12 mouse cellular contexts compared by ENCODE assay signal in genomic region chr19:33167528-33168264, GRCm38 (mm10).
A peak's percentile ranks its signal among the peaks of the same experiment; 100 is the strongest.
DNase-seq lines count a peak whose midpoint lies in the region; ATAC-seq lines count a peak whose summit lies in the region.
"Had no signal": no experiment of that assay in that cellular context is flagged by ENCODE, and none has a peak within 500 bp of the region (broad histone marks: within the 10 kb centered on the region; RNA-seq: fewer than 3 reads in every experiment).

No protein-coding gene starts in this region.

- no peak for ATAC-seq in lung, embryonic 15.5 days (ENCODE audit: borderline replicate concordance, extremely low read depth, low FRiP score, low TSS enrichment)
- ATAC-seq in hindbrain, embryonic 12.5 days (ENCODE audit: low FRiP score) = no peak
- ATAC-seq: midbrain, embryonic 13.5 days had no signal

- no peaks in the 10 kb centered on the region for H3K36me3 ChIP-seq in lung, embryonic 15.5 days
- H3K36me3 ChIP-seq in hindbrain, embryonic 12.5 days = no peaks in the 10 kb centered on the region
- H3K36me3 ChIP-seq: midbrain, embryonic 13.5 days had no signal

- peak; percentile 13 for DNase-seq in embryo, embryonic 11 days
- no peak for DNase-seq in embryo, embryonic 9.5 days (ENCODE audit: extremely low spot score)
- no peak for DNase-seq in lung, postnatal 10 days
- DNase-seq in kidney, postnatal 36 days = peak; percentile 24 to 26
- peak; percentile 60 for DNase-seq in yolk sac, embryonic 10.5 days (ENCODE audit: low spot score)
- DNase-seq in layer of hippocampus, postnatal 25 days (ENCODE audit: extremely low spot score in 1 of 2, low spot score in 1 of 2) = no peak
- DNase-seq: cerebellum, adult 11 months; lung, adult 18-20 months; right cerebral cortex, postnatal 14 days had no signal

- no peaks in the 10 kb centered on the region for H3K9me3 ChIP-seq in lung, embryonic 15.5 days
- no peaks in the 10 kb centered on the region for H3K9me3 ChIP-seq in hindbrain, embryonic 12.5 days (replicated peaks)
- H3K9me3 ChIP-seq: midbrain, embryonic 13.5 days had no signal

- H3K4me2 ChIP-seq in lung, embryonic 15.5 days = peak overlapping the region; percentile 20
- no peak overlapping the region for H3K4me2 ChIP-seq in hindbrain, embryonic 12.5 days (replicated peaks)
- H3K4me2 ChIP-seq: midbrain, embryonic 13.5 days had no signal

- H3K4me3 ChIP-seq in lung, embryonic 15.5 days = no peak overlapping the region
- no peak overlapping the region for H3K4me3 ChIP-seq in hindbrain, embryonic 12.5 days
- H3K4me3 ChIP-seq: midbrain, embryonic 13.5 days had no signal

- no peak overlapping the region for H3K27ac ChIP-seq in lung, embryonic 15.5 days
- H3K27ac ChIP-seq in hindbrain, embryonic 12.5 days = no peak overlapping the region
- H3K27ac ChIP-seq: midbrain, embryonic 13.5 days had no signal

- peaks cover 9% of the 10 kb centered on the region for H3K4me1 ChIP-seq in lung, embryonic 15.5 days
- H3K4me1 ChIP-seq in hindbrain, embryonic 12.5 days = no peaks in the 10 kb centered on the region
- H3K4me1 ChIP-seq: midbrain, embryonic 13.5 days had no signal

- 27% methylated on average over 17 of the region's 17 CpGs for WGBS in lung, embryonic 15.5 days
- 72% methylated on average over 17 of the region's 17 CpGs for WGBS in hindbrain, embryonic 12.5 days

- no peak overlapping the region for H3K9ac ChIP-seq in lung, embryonic 15.5 days
- no peak overlapping the region for H3K9ac ChIP-seq in hindbrain, embryonic 12.5 days
- H3K9ac ChIP-seq: midbrain, embryonic 13.5 days had no signal

- no peaks in the 10 kb centered on the region for H3K27me3 ChIP-seq in lung, embryonic 15.5 days
- no peaks in the 10 kb centered on the region for H3K27me3 ChIP-seq in hindbrain, embryonic 12.5 days
- H3K27me3 ChIP-seq: midbrain, embryonic 13.5 days had no signal

Comparison
In these comparisons a context has a peak if more than half of its experiments do, and no peak if none do; other contexts are left out.
1. DNase-seq: peak in embryo, embryonic 11 days (single experiment), kidney, postnatal 36 days (2 of 2) and yolk sac, embryonic 10.5 days (single experiment); none in embryo, embryonic 9.5 days (single experiment), lung, postnatal 10 days (single experiment) and layer of hippocampus, postnatal 25 days (0 of 2).